Mouse (Mus musculus): ENCODE measurements around the gene Arrdc5. TPM values are rescaled to one million over a fixed set of nuclear protein-coding genes. Genes with fewer than 3 reads are reported as not detected.

Arrdc5 gene
- total and polyA plus RNA-seq, 2 experiments from 2014 or later = not detected

DNA sequence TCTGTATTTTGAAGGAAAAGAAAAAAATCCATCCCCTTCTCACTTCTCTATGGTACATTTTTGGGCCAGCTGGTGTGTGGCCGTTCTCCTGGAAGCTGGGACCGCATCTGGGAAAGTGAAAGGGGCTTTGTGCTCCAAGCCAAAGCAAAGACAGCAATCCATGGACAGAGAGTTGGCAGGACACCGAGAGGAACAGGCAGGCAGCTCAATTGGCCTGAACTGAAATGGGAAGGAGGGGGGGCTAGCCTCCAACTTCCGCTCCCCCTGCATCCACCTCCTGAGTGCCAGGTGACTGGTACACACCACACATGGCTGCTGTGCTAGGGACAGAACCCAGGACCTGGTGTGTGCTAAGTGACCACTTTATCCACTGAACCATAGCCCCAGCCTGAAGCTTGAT, 17.3 kb downstream of the Arrdc5 start:
- TF ChIP-seq CTCF (IDR thresholded peaks at IDR 0.05; ENCODE audit: low read depth) (no peak), EP300 (IDR thresholded peaks at IDR 0.05; ENCODE audit: low read depth) (no peak)
- ATAC-seq (ENCODE audit: insufficient read depth, low read depth) (no peak), DNase-seq (ENCODE audit: low spot score) (no peak)
- no peaks in the 10 kb centered on the region for H3K27me3 ChIP-seq (ENCODE audit: control insufficient read depth, insufficient read depth, low read length)
- 77% methylated on average over 4 of the region's 4 CpGs for WGBS
- H3K27ac ChIP-seq (ENCODE audit: low read depth) = peak overlapping the region; percentile 20; the same call in 1 of the 2 replicates
- H3K9me3 ChIP-seq (replicated peaks; ENCODE audit: control insufficient read depth, low read length) = no peaks in the 10 kb centered on the region
- H3K9ac ChIP-seq (replicated peaks; ENCODE audit: low read depth, low read length) = no peak overlapping the region
- H3K36me3 ChIP-seq (replicated peaks; ENCODE audit: control insufficient read depth, insufficient read depth, low read length) = peaks cover 80% of the 10 kb centered on the region
- no peak overlapping the region for H3K4me2 ChIP-seq (ENCODE audit: low read depth, low read length)
- H3K4me3 ChIP-seq (ENCODE audit: low read depth, low read length) = no peak overlapping the region
- peaks cover 12% of the 10 kb centered on the region for H3K4me1 ChIP-seq (ENCODE audit: control insufficient read depth, insufficient read depth)

DNA sequence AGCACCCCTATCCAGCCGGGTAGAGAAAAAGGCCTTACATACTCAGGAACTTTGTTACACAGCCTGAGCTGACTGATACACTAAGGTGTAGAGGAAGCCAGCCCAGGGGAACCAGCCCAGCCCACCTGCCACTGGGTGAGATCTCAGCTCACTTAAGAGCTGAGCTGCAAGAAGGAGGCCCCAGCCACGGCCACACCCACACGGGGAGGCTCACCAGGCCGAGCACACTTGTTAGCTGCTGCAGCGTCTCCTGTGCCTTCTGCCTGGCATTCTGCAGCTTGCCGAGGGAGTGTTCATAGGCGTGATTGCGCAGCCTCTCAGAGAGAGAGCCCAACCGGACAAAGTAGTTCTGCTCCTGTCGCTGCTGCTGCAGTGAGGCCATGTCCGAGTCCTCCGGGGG, 18.9 kb downstream of the Arrdc5 start:
- no peak overlapping the region for H3K9ac ChIP-seq (replicated peaks; ENCODE audit: low read depth, low read length)
- no peak overlapping the region for H3K4me2 ChIP-seq (ENCODE audit: low read depth, low read length)
- no peak overlapping the region for H3K27ac ChIP-seq (ENCODE audit: low read depth)
- 89% methylated on average over 12 of the region's 12 CpGs for WGBS
- H3K27me3 ChIP-seq (ENCODE audit: control insufficient read depth, insufficient read depth, low read length) = no peaks in the 10 kb centered on the region
- TF ChIP-seq CTCF (IDR thresholded peaks at IDR 0.05; ENCODE audit: low read depth) (no peak), EP300 (IDR thresholded peaks at IDR 0.05; ENCODE audit: low read depth) (no peak)
- DNase-seq (ENCODE audit: low spot score) (no peak), ATAC-seq (ENCODE audit: insufficient read depth, low read depth) (no peak)
- peaks cover 17% of the 10 kb centered on the region; the same call in 1 of the 2 replicates for H3K4me1 ChIP-seq (ENCODE audit: control insufficient read depth, insufficient read depth)
- H3K9me3 ChIP-seq (replicated peaks; ENCODE audit: control insufficient read depth, low read length) = no peaks in the 10 kb centered on the region
- H3K36me3 ChIP-seq (replicated peaks; ENCODE audit: control insufficient read depth, insufficient read depth, low read length) = peaks cover 70% of the 10 kb centered on the region
- H3K4me3 ChIP-seq (ENCODE audit: low read depth, low read length) = no peak overlapping the region

DNA sequence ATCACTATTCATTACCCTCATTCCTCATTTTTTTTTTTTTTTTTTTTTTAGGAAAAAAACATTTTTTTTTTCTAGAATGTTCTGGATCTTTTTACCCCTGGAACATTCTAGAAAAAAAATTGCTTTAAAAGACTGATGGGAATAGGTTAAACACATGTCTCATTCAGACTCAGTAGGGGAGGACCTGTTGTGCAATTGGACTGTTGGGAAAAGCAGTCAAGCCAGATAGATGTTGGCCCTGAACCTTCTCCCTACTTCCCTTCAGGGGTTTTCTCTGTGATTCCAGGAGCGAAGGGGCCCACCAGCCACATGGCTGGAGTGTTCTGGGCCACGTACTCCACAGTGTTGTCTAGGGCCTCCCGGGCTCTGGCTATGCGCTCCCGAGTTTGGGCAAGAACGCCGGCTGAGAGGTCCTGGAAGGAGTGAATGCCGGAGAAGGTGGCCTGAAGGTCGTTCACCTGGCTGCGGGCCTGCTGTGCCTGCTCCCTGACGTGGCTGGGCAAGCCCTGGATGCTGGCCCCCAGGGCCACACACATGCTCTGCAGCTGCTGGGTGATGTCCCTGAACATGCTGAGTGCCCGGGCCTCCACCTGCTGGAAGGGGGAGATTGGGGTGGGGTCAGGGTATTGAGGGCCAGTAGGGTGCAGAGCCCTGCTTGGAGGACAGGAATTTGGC, 20.5 kb downstream of the Arrdc5 start:
- H3K4me2 ChIP-seq (ENCODE audit: low read depth, low read length) = no peak overlapping the region
- DNase-seq (ENCODE audit: low spot score) (peak; percentile 12), ATAC-seq (ENCODE audit: insufficient read depth, low read depth) (no peak)
- no peaks in the 10 kb centered on the region for H3K27me3 ChIP-seq (ENCODE audit: control insufficient read depth, insufficient read depth, low read length)
- H3K4me3 ChIP-seq (ENCODE audit: low read depth, low read length) = no peak overlapping the region
- TF ChIP-seq EP300 (IDR thresholded peaks at IDR 0.05; ENCODE audit: low read depth) (no peak), CTCF (IDR thresholded peaks at IDR 0.05; ENCODE audit: low read depth) (no peak)
- WGBS = 37% methylated on average over 12 of the region's 12 CpGs
- H3K27ac ChIP-seq (ENCODE audit: low read depth) = peak overlapping the region; percentile 40
- no peak overlapping the region for H3K9ac ChIP-seq (replicated peaks; ENCODE audit: low read depth, low read length)
- H3K36me3 ChIP-seq (replicated peaks; ENCODE audit: control insufficient read depth, insufficient read depth, low read length) = peaks cover 54% of the 10 kb centered on the region
- no peaks in the 10 kb centered on the region for H3K9me3 ChIP-seq (replicated peaks; ENCODE audit: control insufficient read depth, low read length)
- peaks cover 19% of the 10 kb centered on the region; the same call in 1 of the 2 replicates for H3K4me1 ChIP-seq (ENCODE audit: control insufficient read depth, insufficient read depth)

DNA sequence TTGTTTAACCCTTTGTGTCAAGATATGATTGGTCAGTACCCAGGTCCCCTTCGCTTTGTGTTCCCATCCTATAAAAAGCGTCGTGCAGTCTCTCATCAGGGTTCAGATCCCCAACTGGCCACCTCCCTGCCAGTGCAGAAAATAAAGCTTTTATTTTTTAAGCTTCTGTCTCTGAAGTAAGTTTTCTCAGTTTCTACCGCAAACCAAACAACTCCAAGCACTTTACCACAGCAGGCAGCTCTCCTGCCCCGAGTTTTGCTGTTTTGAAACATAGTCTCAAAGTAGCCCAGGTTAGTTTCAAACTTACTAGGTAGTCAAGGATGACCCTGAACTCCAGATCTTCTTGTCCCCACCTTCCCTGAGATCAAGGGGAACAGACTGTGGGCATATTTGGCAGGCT, 21.7 kb downstream of the Arrdc5 start:
- Histone ChIP-seq H3K27ac (ENCODE audit: low read depth) (peak overlapping the region; percentile 91), H3K4me3 (ENCODE audit: low read depth, low read length) (no peak overlapping the region), H3K4me2 (ENCODE audit: low read depth, low read length) (no peak overlapping the region), H3K27me3 (ENCODE audit: control insufficient read depth, insufficient read depth, low read length) (no peaks in the 10 kb centered on the region), H3K9me3 (replicated peaks; ENCODE audit: control insufficient read depth, low read length) (no peaks in the 10 kb centered on the region), H3K9ac (replicated peaks; ENCODE audit: low read depth, low read length) (no peak overlapping the region), H3K36me3 (replicated peaks; ENCODE audit: control insufficient read depth, insufficient read depth, low read length) (peaks cover 48% of the 10 kb centered on the region), H3K4me1 (ENCODE audit: control insufficient read depth, insufficient read depth) (peaks cover 19% of the 10 kb centered on the region; the same call in 1 of the 2 replicates)
- TF ChIP-seq CTCF (IDR thresholded peaks at IDR 0.05; ENCODE audit: low read depth) = no peak
- TF ChIP-seq EP300 (IDR thresholded peaks at IDR 0.05; ENCODE audit: low read depth) = no peak
- WGBS = 90% methylated on average over 5 of the region's 5 CpGs
- ATAC-seq (ENCODE audit: insufficient read depth, low read depth) = no peak
- no peak for DNase-seq (ENCODE audit: low spot score)

DNA sequence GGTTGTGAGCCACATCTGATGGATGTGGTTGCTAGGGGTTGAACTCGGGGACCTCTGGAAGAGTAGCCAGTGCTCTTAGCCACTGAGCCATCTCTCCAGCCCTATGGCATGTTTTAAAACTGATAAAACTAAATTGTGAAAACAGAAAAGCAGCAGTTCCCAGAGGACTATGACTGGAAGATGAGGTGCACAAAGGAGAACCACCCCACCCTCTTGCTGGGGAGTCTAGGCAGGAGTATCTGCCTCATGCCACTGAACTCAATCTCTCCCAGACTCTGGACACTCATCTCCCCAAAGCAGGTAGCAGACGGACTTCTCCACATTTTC, 22.6 kb downstream of the Arrdc5 start:
- ATAC-seq (ENCODE audit: insufficient read depth, low read depth) (no peak), DNase-seq (ENCODE audit: low spot score) (no peak)
- Histone ChIP-seq H3K9me3 (replicated peaks; ENCODE audit: control insufficient read depth, low read length) (no peaks in the 10 kb centered on the region), H3K36me3 (replicated peaks; ENCODE audit: control insufficient read depth, insufficient read depth, low read length) (peaks cover 40% of the 10 kb centered on the region), H3K27me3 (ENCODE audit: control insufficient read depth, insufficient read depth, low read length) (no peaks in the 10 kb centered on the region), H3K4me2 (ENCODE audit: low read depth, low read length) (peak overlapping the region; percentile 80; the same call in 1 of the 2 replicates), H3K9ac (replicated peaks; ENCODE audit: low read depth, low read length) (no peak overlapping the region), H3K4me3 (ENCODE audit: low read depth, low read length) (no peak overlapping the region; the same call in 1 of the 2 replicates), H3K27ac (ENCODE audit: low read depth) (peak overlapping the region; percentile 91), H3K4me1 (ENCODE audit: control insufficient read depth, insufficient read depth) (peaks cover 23% of the 10 kb centered on the region; the same call in 1 of the 2 replicates)
- 39% methylated on average over 2 of the region's 2 CpGs for WGBS
- no peak for TF ChIP-seq EP300 (IDR thresholded peaks at IDR 0.05; ENCODE audit: low read depth)
